Mouse (Mus musculus): ENCODE data around the gene Thrb.
A peak's percentile ranks its signal among the peaks of the same experiment; 100 is the strongest.

Gene Thrb

GRCm38 (mm10) chr14:17784207-17784806, 124.2 kb downstream of the Thrb start:
- DNase-seq (ENCODE audit: low spot score in 2 of 2): no peak

- no peak for DNase-seq (ENCODE audit: low spot score in 2 of 2)
These were observed 125.3 kb downstream of the Thrb start for GRCm38 (mm10) chr14:17785370-17785769.

DNA sequence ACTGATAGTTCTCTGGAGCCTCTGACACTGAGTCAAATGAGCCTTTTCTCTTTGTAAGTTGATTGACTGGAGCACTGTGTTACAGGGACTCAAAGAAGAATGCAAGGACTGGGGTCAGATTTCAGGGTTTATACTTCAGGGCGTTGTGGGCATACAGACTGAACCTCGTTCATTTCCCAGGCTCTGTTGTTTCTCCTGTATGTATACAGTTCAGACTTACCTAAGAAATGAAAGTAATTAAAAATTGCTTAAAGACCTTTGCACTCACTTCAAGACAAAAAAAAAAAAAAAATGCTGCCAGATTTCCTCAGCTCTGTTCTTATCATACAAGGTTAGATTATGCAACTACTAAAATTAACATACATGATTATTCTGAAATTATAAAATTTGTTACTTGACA, 126.2 kb downstream of the Thrb start:
- DNase-seq (ENCODE audit: low spot score in 2 of 2): no peak

- no peak for DNase-seq (ENCODE audit: low spot score in 2 of 2)
These were observed 144.0 kb downstream of the Thrb start for GRCm38 (mm10) chr14:17803934-17804602.

DNA sequence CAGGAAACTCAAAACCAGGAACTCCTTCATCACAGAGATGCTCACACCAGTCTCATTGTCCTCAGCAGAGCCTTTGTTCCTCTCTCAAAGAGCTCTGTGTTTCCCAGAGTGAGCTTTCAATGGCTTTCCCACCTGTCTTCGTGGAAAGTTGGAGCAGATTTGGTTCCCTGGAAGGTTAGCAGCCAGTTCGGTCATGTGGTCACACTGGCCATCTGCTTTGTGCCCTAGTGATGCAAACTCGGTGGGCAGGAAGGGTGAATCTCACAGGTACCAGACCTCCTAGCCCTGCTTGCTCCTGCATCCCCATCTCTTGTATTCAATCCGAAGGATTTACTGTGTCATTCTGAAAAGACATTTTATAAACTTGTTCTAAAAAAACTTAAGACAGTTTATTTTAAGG, 151.0 kb downstream of the Thrb start:
- no peak for DNase-seq (ENCODE audit: low spot score in 2 of 2)

GRCm38 (mm10) chr14:17812414-17812813, 152.4 kb downstream of the Thrb start:
- no peak for DNase-seq (ENCODE audit: low spot score in 2 of 2)

DNA sequence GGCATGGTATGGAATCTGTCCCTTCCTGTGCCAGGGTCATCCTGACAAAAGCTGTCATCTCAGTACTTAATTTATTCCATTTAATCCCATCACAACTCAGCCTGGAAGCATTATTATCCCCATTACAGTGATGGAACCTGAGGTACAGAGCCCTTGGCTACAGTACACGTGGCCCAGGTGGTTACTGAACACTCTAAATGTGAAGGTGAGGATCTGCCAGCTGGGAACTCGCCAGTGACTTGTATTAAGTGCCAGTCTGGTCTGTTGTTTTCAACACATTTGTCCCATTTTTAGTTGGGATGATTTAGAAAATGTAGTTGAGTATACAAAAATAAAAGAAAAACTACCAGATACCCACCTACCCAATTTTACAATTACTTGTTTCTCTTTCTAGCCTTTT, 155.0 kb downstream of the Thrb start:
- no peak for DNase-seq (ENCODE audit: low spot score in 2 of 2)

GRCm38 (mm10) chr14:17818086-17818485, 158.0 kb downstream of the Thrb start:
- no peak for DNase-seq (ENCODE audit: low spot score in 2 of 2)

DNA sequence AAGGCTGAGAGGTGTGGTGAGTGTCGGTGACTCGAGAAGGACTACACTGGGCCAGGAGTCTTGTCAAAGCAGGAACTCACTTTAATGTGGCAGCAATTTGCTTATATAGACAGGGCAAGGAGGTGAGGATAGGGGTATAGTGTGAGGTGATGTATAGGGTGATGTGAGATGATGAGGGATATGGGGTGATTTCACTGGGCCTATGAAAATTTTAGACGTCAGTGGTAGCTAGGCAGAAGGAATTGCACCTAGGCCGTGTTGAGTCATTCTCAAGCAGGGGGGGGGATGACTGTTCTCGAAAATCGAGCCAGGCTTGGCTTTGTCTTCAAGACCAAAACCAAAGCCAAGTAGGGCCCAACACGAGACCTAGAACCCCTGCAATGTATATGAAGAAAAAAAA, 162.7 kb downstream of the Thrb start:
- no peak for DNase-seq (ENCODE audit: low spot score in 2 of 2)

DNA sequence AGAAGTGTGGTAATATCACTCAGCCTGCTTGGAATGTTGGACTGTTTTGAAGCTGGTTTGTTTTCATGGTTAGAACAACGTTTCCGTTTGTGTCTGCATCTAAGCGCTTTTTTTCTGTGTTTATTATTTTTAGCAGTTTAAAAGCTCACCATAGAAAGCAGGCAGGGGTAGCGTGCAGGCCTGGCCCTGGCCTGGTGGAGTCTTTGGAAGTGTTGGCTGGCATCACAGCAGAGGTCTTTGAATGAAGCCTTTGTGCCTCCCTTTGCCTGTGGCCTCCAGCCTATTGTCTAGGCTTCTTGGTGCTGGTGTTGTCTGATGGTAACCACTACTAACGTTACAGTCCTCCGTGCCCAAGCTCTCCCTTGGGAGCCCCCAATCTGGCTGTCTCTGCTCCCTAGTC, 167.3 kb downstream of the Thrb start:
- DNase-seq (ENCODE audit: low spot score in 2 of 2): no peak

DNA sequence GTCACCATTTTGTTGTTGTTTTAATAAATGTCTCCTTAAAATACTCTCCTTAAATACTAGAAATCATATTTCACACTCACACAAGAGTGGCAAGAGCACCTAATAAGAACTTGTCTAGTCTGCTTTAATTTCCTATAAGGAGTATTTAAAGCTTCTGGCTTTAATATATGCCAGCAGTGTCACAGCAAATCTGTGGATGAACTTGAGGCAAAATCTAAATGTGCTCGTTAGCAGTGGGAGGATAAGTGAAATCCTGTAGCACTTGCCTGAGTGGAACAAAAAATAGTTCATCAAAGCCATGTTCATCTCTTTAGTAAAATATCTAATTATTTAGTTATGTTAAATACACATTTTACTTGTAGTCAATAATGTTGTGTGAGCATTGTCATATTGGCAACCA, 175.7 kb downstream of the Thrb start:
- no peak for DNase-seq (ENCODE audit: low spot score in 2 of 2)

DNA sequence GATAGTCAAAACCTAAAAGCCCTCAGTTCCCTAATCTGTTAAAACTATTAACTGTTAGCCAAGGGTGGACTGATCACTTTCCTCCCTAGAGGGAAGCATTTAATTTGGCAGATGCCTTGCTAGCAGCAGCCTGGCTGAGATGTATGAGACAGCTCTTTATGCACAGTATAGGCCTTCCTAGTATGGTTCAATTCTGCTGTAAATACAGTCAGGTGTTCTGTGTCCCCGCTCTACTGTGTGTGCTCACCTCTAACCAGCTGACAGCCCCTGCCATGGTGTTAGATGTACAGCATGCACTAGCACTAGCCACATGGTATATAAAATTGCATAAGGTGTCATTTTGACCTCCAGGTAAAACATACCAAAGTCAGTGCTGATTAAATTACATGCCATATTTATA, 176.7 kb downstream of the Thrb start:
- no peak for DNase-seq (ENCODE audit: low spot score in 2 of 2)

DNA sequence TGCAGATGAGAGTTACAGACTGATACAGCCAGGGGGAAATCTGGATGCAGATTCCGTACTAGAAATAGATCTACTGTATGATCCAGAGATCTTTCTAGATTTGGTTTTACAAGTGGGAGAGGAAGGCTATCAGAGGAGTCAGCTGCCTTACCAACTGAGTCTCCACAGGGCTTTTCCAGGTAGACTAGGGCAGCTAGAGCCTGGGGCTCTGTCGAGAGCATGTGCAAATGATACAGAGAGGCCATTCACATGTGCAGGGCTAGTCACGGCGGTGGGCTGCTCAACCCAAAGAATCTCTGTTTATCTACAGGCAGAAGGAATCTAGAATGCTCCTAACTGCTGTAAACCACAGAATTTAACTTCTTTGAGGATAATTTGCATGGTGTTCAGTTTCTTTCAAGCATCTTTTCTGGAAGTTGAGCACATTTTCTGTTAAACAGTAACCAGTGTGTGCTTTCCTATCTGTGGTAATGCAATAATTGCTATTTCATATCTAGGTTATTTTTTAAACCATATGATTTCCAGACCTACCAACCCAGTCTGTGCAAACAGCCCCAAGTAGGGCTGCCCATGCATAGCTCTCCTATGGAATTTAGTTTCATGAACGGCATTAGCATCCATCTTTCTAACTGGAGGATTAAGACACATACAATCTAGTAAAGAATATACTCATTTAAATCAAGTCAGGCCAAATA, 185.1 kb downstream of the Thrb start:
- no peak for DNase-seq (ENCODE audit: low spot score in 2 of 2)

- DNase-seq (ENCODE audit: low spot score in 2 of 2): no peak
These were observed 185.8 kb downstream of the Thrb start for GRCm38 (mm10) chr14:17845871-17846270.

GRCm38 (mm10) chr14:17846700-17847099, 186.6 kb downstream of the Thrb start:
- DNase-seq (ENCODE audit: low spot score in 2 of 2): no peak

DNA sequence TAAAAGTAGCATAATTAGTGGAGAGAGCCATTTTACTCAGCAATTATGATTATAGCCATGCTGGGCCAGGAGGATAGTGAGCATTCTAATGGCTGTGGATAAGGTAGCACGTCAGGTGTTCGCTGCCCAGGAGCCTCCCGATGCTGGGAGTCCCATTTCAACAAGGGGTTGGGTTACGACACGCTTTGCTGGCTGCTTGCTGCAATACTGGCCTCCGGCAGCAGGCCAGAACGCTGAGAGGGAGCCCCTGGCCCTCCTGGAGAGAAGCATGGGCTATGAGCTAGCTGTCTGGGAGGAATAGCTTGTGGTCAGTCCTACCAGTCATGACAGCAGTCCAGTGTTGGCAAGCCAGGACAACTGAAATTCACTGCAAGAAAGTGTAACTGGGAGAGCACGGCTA, 187.2 kb downstream of the Thrb start:
- DNase-seq (ENCODE audit: low spot score in 2 of 2): no peak

DNA sequence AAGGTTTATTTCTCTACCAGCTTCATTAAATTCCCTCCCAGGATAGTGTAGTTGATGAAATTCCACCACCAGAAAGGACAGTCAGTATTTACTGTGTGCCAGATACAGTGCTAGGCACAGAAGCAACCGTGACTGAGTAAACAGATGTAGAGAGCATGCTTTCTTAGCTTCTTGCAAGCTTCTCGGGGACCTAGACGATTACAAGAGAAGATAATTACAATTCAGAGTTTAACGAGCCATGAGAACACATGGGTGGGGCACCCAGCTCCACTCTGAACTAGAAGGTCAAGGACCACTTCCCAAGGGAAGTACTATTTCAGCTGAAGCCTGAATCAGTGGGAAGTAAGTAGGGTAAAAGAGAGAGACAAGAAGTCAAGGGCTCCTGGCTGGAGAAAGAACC, 190.3 kb downstream of the Thrb start:
- DNase-seq (ENCODE audit: low spot score in 2 of 2): no peak

GRCm38 (mm10) chr14:17852236-17852635, 192.2 kb downstream of the Thrb start:
- no peak for DNase-seq (ENCODE audit: low spot score in 2 of 2)

GRCm38 (mm10) chr14:17859790-17860385, 199.8 kb downstream of the Thrb start:
- peak in 1 of 2 experiments; percentile 30 for DNase-seq (ENCODE audit: low spot score in 2 of 2)

DNA sequence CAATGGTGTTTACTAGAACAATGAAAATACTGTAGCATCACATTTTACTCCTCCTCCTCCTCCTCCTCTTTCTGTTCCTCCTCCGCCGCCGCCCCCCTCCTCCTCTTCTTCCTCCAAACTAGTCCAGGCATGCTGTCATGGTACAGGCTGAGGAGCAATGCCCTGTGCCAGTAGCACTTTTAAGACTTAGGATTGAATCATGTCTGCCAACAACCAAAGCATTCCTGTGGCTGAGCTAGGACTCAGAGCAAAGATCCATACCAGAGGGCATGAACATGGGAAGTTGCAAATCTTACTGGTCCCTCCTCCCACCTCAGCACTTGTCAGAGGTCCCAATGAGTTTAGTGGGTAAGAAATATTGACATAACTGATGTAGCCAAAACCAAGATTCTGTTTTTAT, 202.6 kb downstream of the Thrb start:
- no peak for DNase-seq (ENCODE audit: low spot score in 2 of 2)

- DNase-seq (ENCODE audit: low spot score in 2 of 2): no peak
These were observed 203.8 kb downstream of the Thrb start for GRCm38 (mm10) chr14:17863701-17864320.

GRCm38 (mm10) chr14:17868326-17868725, 208.3 kb downstream of the Thrb start:
- DNase-seq (ENCODE audit: low spot score in 2 of 2): no peak

Data from cerebellum, postnatal 4 days (tissue).